Mouse (Mus musculus) kidney, postnatal 10 days (tissue): Measurements from ENCODE around the gene Apex2.
"Not testable (repeated sequence)": the region's sequence is repeated elsewhere in the genome, so short reads cannot be mapped to it uniquely, and the experiment has no call there.

ENCODE experiments used
- DNase-seq: peaks from one replicate; pipeline ENCODE4 v3.0.0; 2021; ENCODE audit warnings: mixed read lengths

Gene Apex2

GRCm38 (mm10) chrX:150486314-150487030 lies 103.2 kb downstream of the Apex2 start:
- DNase-seq = not testable (repeated sequence)

GRCm38 (mm10) chrX:150477854-150478780 lies 111.6 kb downstream of the Apex2 start:
- DNase-seq = peak; percentile 85

- no peak for DNase-seq
Measured at GRCm38 (mm10) chrX:150471416-150471815, 118.3 kb downstream of the Apex2 start.
